Mouse (Mus musculus) gastrocnemius, postnatal 14 days (tissue): ENCODE results near the gene Tbc1d10c. TPM values are rescaled to one million over a fixed set of nuclear protein-coding genes. Genes with fewer than 3 reads are reported as not detected.

Source experiments
- DNase-seq: peaks from one replicate; pipeline ENCODE4 v3.0.0; 2021; ENCODE audit warnings: mixed read lengths
- intact Hi-C: fragments of 180-260 bp; cut with DNase I; formaldehyde crosslinking; loops from one replicate; pipeline ENCODE4 v1.15.1; 2025; ENCODE audit warnings: low total_unique reads
- total RNA-seq, 2 experiments: library from RNA; stranded (reverse); gene quantifications; 2 replicates each; pipeline ENCODE4 v1.2.3; 2021

The Tbc1d10c gene
- total RNA-seq, 2 experiments from 2014 or later = 2.7 TPM

GRCm38 (mm10) chr19:4217140-4217539, 26.1 kb upstream of the Tbc1d10c start:
- intact Hi-C loops = no loop called here

DNA sequence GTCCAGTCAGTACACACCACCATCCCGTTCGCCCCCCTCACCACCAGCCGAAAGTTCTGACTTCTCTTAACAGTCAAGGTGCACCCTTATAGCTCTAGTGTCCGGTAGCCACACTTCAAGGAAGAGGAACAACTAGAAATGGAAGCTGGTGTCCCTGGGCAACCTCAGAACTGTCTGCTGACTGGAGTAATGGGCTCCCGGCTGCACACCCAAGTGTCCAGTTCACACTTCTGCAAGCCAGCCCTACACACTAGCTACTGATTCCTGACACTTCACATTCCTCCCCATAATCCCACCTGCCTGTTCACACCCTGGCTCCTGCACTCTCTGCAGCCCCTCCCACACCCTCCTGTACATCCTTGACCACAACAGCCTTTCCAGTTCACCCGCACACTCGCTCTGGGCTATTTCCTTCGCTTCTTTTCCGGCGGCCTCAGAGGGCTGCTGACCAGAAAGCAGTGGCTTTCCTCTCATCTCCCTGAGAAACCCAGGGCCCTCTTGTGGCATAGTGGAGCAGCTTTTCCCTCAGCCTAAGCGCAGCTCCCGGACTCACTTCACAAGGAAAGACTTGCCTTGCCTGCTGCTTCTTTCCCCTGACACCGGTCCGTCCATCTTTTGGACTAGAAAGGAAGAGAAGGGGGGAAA, 25.1 kb upstream of the Tbc1d10c start:
- peak; percentile 42 for DNase-seq
- intact Hi-C loops = no loop called here

More at GRCm38 (mm10) chr19:4217140-4217539, 26.1 kb upstream of the Tbc1d10c start:
- no peak for DNase-seq

DNA sequence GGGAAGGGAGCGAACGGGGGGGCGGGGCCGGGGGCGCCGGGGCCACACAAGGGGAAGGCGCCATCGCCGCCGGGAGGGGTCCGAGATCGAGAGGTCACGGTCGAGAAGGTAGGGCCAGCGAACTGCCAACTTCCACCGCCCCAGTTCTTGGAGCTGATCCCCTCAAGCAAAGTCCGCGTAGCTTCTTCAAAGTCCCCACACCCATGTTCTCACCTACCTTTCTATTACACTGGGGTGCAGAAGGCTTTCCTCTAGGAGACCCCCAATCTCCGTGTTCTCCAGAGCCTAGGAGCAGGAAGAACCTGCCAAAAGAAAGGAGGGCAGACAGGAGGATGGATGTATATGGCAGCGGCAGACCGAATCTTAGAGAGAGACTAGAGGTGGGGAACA, 24.4 kb upstream of the Tbc1d10c start:
- intact Hi-C loops = no loop called here
- no peak for DNase-seq

GRCm38 (mm10) chr19:4214771-4215450, 23.8 kb upstream of the Tbc1d10c start:
- intact Hi-C loops = no loop called here
- no peak for DNase-seq

GRCm38 (mm10) chr19:4214071-4214770, 23.1 kb upstream of the Tbc1d10c start, which contains the start of the genes Clcf1 and AC109138.7:
Gene Clcf1, plus strand, starts transcription at chr19:4214238.
Gene AC109138.7, plus strand, starts transcription at chr19:4214357.
- DNase-seq = peak; percentile 42
- intact Hi-C loops = no loop called here

- no peak for DNase-seq
- intact Hi-C loops = no loop called here
These were observed 22.5 kb upstream of the Tbc1d10c start for GRCm38 (mm10) chr19:4213524-4213974.

GRCm38 (mm10) chr19:4211891-4212588, 21.0 kb upstream of the Tbc1d10c start:
- intact Hi-C loops = no loop called here
- no peak for DNase-seq

GRCm38 (mm10) chr19:4208563-4208962, 17.5 kb upstream of the Tbc1d10c start:
- intact Hi-C loops = no loop called here
- DNase-seq = no peak

DNA sequence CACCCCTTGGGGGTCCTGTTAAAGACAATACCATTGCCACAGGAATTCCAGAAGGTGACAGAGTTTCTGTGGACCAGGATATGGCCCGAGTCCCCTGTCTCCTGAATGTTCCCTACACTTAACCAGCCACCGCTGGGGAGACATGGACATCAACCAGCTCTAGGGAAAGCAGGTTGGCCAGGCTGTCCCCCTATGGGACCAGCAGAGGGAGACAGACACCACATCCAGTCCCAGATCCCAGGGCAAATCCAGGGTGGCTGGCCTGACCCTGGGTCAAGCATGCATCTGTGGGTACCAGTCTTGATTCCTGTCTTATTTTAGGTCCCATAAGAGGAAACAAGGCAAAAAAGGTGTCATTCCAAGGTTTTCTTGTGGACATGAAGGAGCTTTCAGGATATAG, 15.9 kb upstream of the Tbc1d10c start:
- intact Hi-C loops = no loop called here
- peak; percentile 77 for DNase-seq

GRCm38 (mm10) chr19:4204889-4205288, 13.8 kb upstream of the Tbc1d10c start:
- intact Hi-C loops = no loop called here
- DNase-seq = no peak

DNA sequence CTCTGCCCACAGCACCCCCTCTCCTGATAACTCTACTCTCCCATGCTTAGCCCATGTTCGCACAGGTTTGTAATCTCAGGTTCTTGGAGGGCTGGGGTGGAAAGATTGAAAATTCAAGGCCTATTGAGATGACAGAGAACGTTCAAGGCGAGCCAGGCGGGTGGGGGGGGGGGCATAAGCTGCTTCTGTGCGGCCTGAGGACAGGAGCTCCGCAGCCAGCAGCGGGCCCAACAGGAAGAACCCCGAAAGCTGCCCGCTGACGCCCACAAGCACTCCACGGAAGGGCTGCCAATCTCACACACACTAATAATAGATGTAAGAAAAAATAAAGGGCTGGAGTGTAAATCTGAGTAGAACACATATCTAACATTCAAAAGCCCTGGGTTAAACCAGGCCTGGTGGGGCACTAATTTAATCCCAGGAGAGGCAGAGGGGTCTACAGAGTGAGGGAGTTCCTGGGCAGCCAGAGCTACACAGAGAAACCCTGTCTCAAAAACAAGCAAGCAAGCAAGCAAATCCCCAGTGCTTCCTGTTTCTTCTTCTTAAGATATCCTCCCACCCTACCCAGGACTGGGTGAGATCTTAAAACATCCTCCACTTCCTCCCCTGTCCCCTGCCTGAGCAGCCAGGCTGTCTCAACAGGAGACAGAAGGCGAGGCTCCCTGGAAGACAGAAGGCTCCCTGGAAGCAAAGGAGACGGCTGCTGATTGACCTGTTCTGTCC, 12.7 kb upstream of the Tbc1d10c start:
- no peak for DNase-seq
- intact Hi-C loops = no loop called here

DNA sequence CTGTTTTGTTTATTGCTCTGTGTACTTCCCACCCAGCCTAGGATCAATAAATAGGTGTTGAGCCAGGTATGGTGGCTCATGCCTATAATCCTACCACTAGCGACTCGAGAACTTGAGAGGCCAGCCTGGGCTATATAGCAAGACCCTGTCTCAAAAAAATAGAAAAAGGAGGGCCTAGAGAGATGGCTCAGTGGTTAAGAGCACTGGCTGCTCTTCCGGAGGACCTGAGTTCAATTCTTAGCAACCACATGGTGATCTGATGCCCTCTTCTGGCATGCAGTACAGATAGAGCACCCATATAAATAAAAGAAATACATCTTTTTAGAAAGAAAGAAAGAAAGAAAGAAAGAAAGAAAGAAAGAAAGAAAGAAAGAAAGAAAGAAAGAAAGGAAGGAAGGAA, 12.1 kb upstream of the Tbc1d10c start:
- no peak for DNase-seq
- intact Hi-C loops = no loop called here

DNA sequence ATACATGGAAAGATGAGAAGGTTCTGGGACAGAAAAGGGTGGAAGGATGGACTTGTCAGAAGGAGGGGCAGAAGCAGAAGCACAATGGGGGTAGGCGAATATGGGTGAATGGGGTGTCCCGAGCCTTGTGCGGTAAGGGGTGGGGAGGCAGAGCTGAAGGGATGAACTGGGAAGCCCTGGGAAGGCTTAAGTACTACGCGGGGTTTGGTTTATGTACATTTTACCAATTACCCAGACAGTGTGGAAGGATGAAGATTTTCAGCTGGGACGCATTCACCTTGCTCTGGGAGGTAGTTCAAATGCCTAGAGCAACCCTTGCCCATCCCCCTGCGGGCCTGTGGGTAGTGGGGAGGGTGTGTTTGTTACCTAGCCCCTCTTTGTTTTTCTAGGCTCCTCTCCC, 11.1 kb upstream of the Tbc1d10c start:
- intact Hi-C loops = no loop called here
- DNase-seq = no peak

GRCm38 (mm10) chr19:4201291-4201909, 10.3 kb upstream of the Tbc1d10c start, which contains the start of gene Rad9a:
Gene Rad9a, minus strand, starts transcription at chr19:4201662.
- intact Hi-C loops = no loop called here
- peak; percentile 96 for DNase-seq

- intact Hi-C loops = no loop called here
- DNase-seq = no peak
These were observed 6.1 kb upstream of the Tbc1d10c start for GRCm38 (mm10) chr19:4197180-4197579.

DNA sequence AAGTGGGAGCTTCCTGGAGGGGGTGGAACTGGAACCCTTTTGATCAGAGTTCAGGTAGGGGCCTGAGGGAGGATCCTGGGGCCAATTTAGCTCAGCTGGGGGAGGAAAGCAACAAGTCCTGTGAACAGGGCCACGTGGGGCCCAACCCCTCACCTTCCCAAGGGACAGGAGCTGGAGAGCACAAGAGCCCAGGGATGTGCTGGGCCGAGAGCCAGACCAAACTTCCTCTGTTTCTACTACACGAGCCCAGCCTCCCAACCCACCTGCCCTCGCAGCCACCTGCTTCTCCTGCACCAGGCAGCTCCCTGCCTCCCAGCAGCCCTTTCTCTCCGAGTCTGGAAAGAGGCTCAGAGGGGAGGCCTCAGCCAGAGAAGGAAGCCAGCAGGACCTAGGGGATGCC, 5.5 kb upstream of the Tbc1d10c start:
- no peak for DNase-seq
- intact Hi-C loops = no loop called here

GRCm38 (mm10) chr19:4196048-4196447, 5.0 kb upstream of the Tbc1d10c start:
- no peak for DNase-seq

GRCm38 (mm10) chr19:4194776-4195650, 3.9 kb upstream of the Tbc1d10c start:
- intact Hi-C loops = no loop called here
- no peak for DNase-seq

More at GRCm38 (mm10) chr19:4196048-4196447, 5.0 kb upstream of the Tbc1d10c start:
- intact Hi-C loops = no loop called here
